Mouse (Mus musculus) liver, postnatal 0 days (tissue): ENCODE results near the gene Pdss2.
"Not testable (repeated sequence)": the region's sequence is repeated elsewhere in the genome, so short reads cannot be mapped to it uniquely, and the experiment has no call there.

Source experiments
- CTCF ChIP-seq: sonication (generic); IDR thresholded peaks from 2 replicates; pipeline ENCODE4 v1.5.1; 2016; ENCODE audit warnings: antibody characterized with exemption, low read depth
- EP300 ChIP-seq: IDR thresholded peaks from 2 replicates; pipeline ENCODE4 v1.6.1; 2016; ENCODE audit warnings: antibody characterized with exemption, low read depth, mild to moderate bottlenecking

GRCm38 (mm10) chr10:43411164-43411563 lies 189.9 kb downstream of the Pdss2 start:
- TF ChIP-seq EP300, CTCF: not testable (repeated sequence)
